Mouse (Mus musculus) forebrain, embryonic 13.5 days (tissue): ENCODE data around the gene Card6. TPM values are rescaled to one million over a fixed set of nuclear protein-coding genes. Genes with fewer than 3 reads are reported as not detected.
"Not testable (repeated sequence)": the region's sequence is repeated elsewhere in the genome, so short reads cannot be mapped to it uniquely, and the experiment has no call there.

Source experiments
- ATAC-seq: fragments of 200-750 bp; cut with Nextera tagmentation; 2 replicates; pipeline ENCODE4 v1.8.0; 2017
- H3K27ac ChIP-seq: fragments of 300-500 bp; sonication (generic); 2 replicates; pipeline ENCODE4 v1.5.1; 2015; ENCODE audit warnings: inconsistent platforms, mild to moderate bottlenecking, moderate library complexity
- H3K27me3 ChIP-seq: fragments of 300-500 bp; sonication (generic); 2 replicates; pipeline ENCODE4 v1.6.1; 2015; ENCODE audit warnings: mild to moderate bottlenecking, inconsistent platforms
- H3K36me3 ChIP-seq: fragments of 300-500 bp; sonication (generic); 2 replicates; pipeline ENCODE4 v1.6.1; 2015; ENCODE audit warnings: mild to moderate bottlenecking, inconsistent platforms; ENCODE audit not compliant: poor library complexity, severe bottlenecking
- H3K4me1 ChIP-seq: fragments of 300-500 bp; sonication (generic); 2 replicates; pipeline ENCODE4 v1.6.1; 2015; ENCODE audit warnings: inconsistent platforms
- H3K4me2 ChIP-seq: fragments of 300-500 bp; sonication (generic); 2 replicates; pipeline ENCODE4 v1.6.1; 2015; ENCODE audit warnings: inconsistent platforms, mild to moderate bottlenecking, moderate library complexity
- H3K4me3 ChIP-seq: fragments of 300-500 bp; sonication (generic); 2 replicates; pipeline ENCODE4 v1.5.1; 2015; ENCODE audit warnings: mild to moderate bottlenecking, inconsistent platforms
- H3K9ac ChIP-seq: fragments of 300-500 bp; sonication (generic); 2 replicates; pipeline ENCODE4 v1.6.1; 2015; ENCODE audit warnings: mild to moderate bottlenecking, inconsistent platforms
- H3K9me3 ChIP-seq: fragments of 300-500 bp; sonication (generic); replicated peaks from 2 replicates; pipeline ENCODE4 v1.6.1; 2016; ENCODE audit warnings: inconsistent platforms
- WGBS: fragments of 180-500 bp; shearing (Covaris S2); methylation state at CpG from one replicate; pipeline ENCODE4 v1.1.7; 2015; 5-methylcytosine and 5-hydroxymethylcytosine counted together
- polyA plus RNA-seq: library from polyadenylated mRNA; unstranded; fragments of >200 nt; fragmentation: Nextera tagmentation; extraction: Ambion mirVana; gene quantifications from 2 replicates; pipeline ENCODE4 v1.2.1, GENCODE M21; 2015

Gene Card6
- polyA plus RNA-seq, 1 experiment from 2014 or later = 0.85 TPM

GRCm38 (mm10) chr15:5142047-5142446, 33.7 kb upstream of the Card6 start:
- H3K9me3 ChIP-seq = no peaks in the 10 kb centered on the region
- no peak overlapping the region for H3K4me2 ChIP-seq
- ATAC-seq = no peak
- no peaks in the 10 kb centered on the region for H3K27me3 ChIP-seq
- WGBS = 69% methylated on average over 5 of the region's 5 CpGs
- H3K36me3 ChIP-seq = no peaks in the 10 kb centered on the region
- no peak overlapping the region for H3K27ac ChIP-seq
- peaks cover 22% of the 10 kb centered on the region for H3K4me1 ChIP-seq
- H3K9ac ChIP-seq = no peak overlapping the region
- H3K4me3 ChIP-seq = no peak overlapping the region

- Histone ChIP-seq H3K27me3 (no peaks in the 10 kb centered on the region), H3K27ac (no peak overlapping the region), H3K9me3 (no peaks in the 10 kb centered on the region), H3K36me3 (no peaks in the 10 kb centered on the region), H3K4me3 (no peak overlapping the region), H3K4me2 (no peak overlapping the region), H3K4me1 (peaks cover 19% of the 10 kb centered on the region), H3K9ac (no peak overlapping the region)
- no peak for ATAC-seq
Measured at GRCm38 (mm10) chr15:5140357-5140756, 32.0 kb upstream of the Card6 start.

GRCm38 (mm10) chr15:5139863-5140262, 31.5 kb upstream of the Card6 start:
- Histone ChIP-seq H3K9me3 (no peaks in the 10 kb centered on the region), H3K27me3 (no peaks in the 10 kb centered on the region), H3K4me2 (no peak overlapping the region), H3K36me3 (no peaks in the 10 kb centered on the region), H3K4me1 (peaks cover 14% of the 10 kb centered on the region), H3K27ac (no peak overlapping the region), H3K9ac (no peak overlapping the region), H3K4me3 (no peak overlapping the region)
- WGBS = 91% methylated on average over 7 of the region's 7 CpGs
- no peak for ATAC-seq

GRCm38 (mm10) chr15:5139366-5139765, 31.0 kb upstream of the Card6 start:
- Histone ChIP-seq H3K36me3 (no peaks in the 10 kb centered on the region), H3K27ac (no peak overlapping the region), H3K9me3 (no peaks in the 10 kb centered on the region), H3K4me3 (no peak overlapping the region), H3K4me2 (no peak overlapping the region), H3K4me1 (peaks cover 9% of the 10 kb centered on the region), H3K27me3 (no peaks in the 10 kb centered on the region), H3K9ac (no peak overlapping the region)
- no peak for ATAC-seq
- 96% methylated on average over 2 of the region's 2 CpGs for WGBS

GRCm38 (mm10) chr15:5138021-5138856, 29.9 kb upstream of the Card6 start:
- no peaks in the 10 kb centered on the region for H3K27me3 ChIP-seq

GRCm38 (mm10) chr15:5134945-5135483, 26.7 kb upstream of the Card6 start:
- H3K27me3 ChIP-seq = no peaks in the 10 kb centered on the region
- no peak overlapping the region for H3K4me3 ChIP-seq
- no peak overlapping the region for H3K4me2 ChIP-seq
- no peak overlapping the region for H3K27ac ChIP-seq
- ATAC-seq = no peak
- H3K9me3 ChIP-seq = no peaks in the 10 kb centered on the region
- H3K36me3 ChIP-seq = no peaks in the 10 kb centered on the region
- no peak overlapping the region for H3K9ac ChIP-seq
- H3K4me1 ChIP-seq = peaks cover 9% of the 10 kb centered on the region
- WGBS = 84% methylated on average over 8 of the region's 8 CpGs

More at GRCm38 (mm10) chr15:5138021-5138856, 29.9 kb upstream of the Card6 start:
- Histone ChIP-seq H3K36me3 (no peaks in the 10 kb centered on the region), H3K9ac (no peak overlapping the region), H3K27ac (peak overlapping the region; percentile 48), H3K4me3 (no peak overlapping the region), H3K9me3 (no peaks in the 10 kb centered on the region), H3K4me2 (peak overlapping the region; percentile 24; the same call in 1 of the 2 replicates), H3K4me1 (peaks cover 9% of the 10 kb centered on the region)
- ATAC-seq = peak; percentile 90
- WGBS = 54% methylated on average over 9 of the region's 9 CpGs

- H3K27ac ChIP-seq = no peak overlapping the region
- 68% methylated on average over 3 of the region's 3 CpGs for WGBS
- no peak for ATAC-seq
- H3K4me2 ChIP-seq = no peak overlapping the region
- no peak overlapping the region for H3K9ac ChIP-seq
- no peaks in the 10 kb centered on the region for H3K9me3 ChIP-seq
- peaks cover 9% of the 10 kb centered on the region for H3K4me1 ChIP-seq
- H3K27me3 ChIP-seq = no peaks in the 10 kb centered on the region
- H3K36me3 ChIP-seq = no peaks in the 10 kb centered on the region
- H3K4me3 ChIP-seq = no peak overlapping the region
Measured at GRCm38 (mm10) chr15:5134179-5134578, 25.8 kb upstream of the Card6 start.

- no peaks in the 10 kb centered on the region for H3K9me3 ChIP-seq
- no peak overlapping the region for H3K9ac ChIP-seq
- H3K27me3 ChIP-seq = no peaks in the 10 kb centered on the region
- no peak overlapping the region for H3K4me2 ChIP-seq
- no peak overlapping the region for H3K27ac ChIP-seq
- H3K4me1 ChIP-seq = peaks cover 6% of the 10 kb centered on the region
- no peak overlapping the region for H3K4me3 ChIP-seq
- ATAC-seq = no peak
- WGBS = 49% methylated on average over 3 of the region's 3 CpGs
- H3K36me3 ChIP-seq = no peaks in the 10 kb centered on the region
Measured at GRCm38 (mm10) chr15:5133301-5133700, 25.0 kb upstream of the Card6 start.

- H3K36me3 ChIP-seq, H3K9me3 ChIP-seq, H3K27me3 ChIP-seq, H3K4me1 ChIP-seq, H3K9ac ChIP-seq, H3K4me2 ChIP-seq, H3K4me3 ChIP-seq, H3K27ac ChIP-seq, ATAC-seq: not testable (repeated sequence)
- WGBS = 91% methylated on average over 14 of the region's 14 CpGs
Measured at GRCm38 (mm10) chr15:5130887-5131668, 22.7 kb upstream of the Card6 start.

- 91% methylated on average over 12 of the region's 12 CpGs for WGBS
- H3K27me3 ChIP-seq = no peaks in the 10 kb centered on the region
- no peak overlapping the region for H3K4me3 ChIP-seq
- no peaks in the 10 kb centered on the region for H3K9me3 ChIP-seq
- ATAC-seq = no peak
- no peak overlapping the region for H3K9ac ChIP-seq
- no peaks in the 10 kb centered on the region for H3K4me1 ChIP-seq
- no peak overlapping the region for H3K4me2 ChIP-seq
- peaks cover 11% of the 10 kb centered on the region for H3K36me3 ChIP-seq
- no peak overlapping the region for H3K27ac ChIP-seq
Measured at GRCm38 (mm10) chr15:5129111-5129805, 20.9 kb upstream of the Card6 start.

- Histone ChIP-seq H3K4me3 (no peak overlapping the region), H3K36me3 (peaks cover 13% of the 10 kb centered on the region), H3K4me2 (no peak overlapping the region), H3K27me3 (no peaks in the 10 kb centered on the region), H3K27ac (no peak overlapping the region), H3K9ac (no peak overlapping the region), H3K9me3 (no peaks in the 10 kb centered on the region), H3K4me1 (no peaks in the 10 kb centered on the region)
- ATAC-seq = no peak
- 79% methylated on average over 5 of the region's 5 CpGs for WGBS
Measured at GRCm38 (mm10) chr15:5128176-5128940, 20.0 kb upstream of the Card6 start.
